Mouse (Mus musculus) cerebellum, postnatal 4 days (tissue): ENCODE measurements at regions not wholly inside any gene's neighbourhood (a gene's known extent, or its start where the extent isn't known, plus 50 kb on each side); places are given as distances from the start of the nearest gene placed in this dataset.

ENCODE experiments used
- DNase-seq, 2 experiments: peaks; one replicate each; pipeline ENCODE4 v3.0.0; 2022; ENCODE audit warnings: low spot score in 2 of 2, mixed read lengths in 1 of 2

GRCm38 (mm10) chr16:95194151-95194550 is 63.2 kb upstream of the Kcnj15 start:
- DNase-seq, result no peak

DNA sequence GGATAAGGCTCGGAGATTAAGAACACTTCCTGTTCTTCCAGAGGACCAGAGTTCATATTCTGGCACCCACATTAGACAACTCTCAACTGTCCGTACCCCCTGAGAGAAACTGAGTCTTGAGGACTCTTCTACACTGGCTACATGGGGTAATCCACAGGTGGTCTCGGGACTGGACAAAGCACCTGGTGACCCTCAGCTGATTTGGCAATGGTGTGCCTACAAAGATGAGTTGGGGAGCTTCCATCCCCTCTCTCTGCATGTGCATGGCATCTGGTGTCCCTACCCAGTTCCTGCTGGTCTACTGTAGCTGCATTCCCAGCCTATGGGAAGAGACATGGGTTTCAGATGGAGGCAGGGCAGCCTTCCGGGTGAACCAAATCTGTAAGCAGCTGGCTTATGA is 61.2 kb upstream of the Kcnj15 start:
- DNase-seq, result no peak

- peak; percentile 38 to 58 for DNase-seq
Measured at GRCm38 (mm10) chr16:95196622-95197021, 60.7 kb upstream of the Kcnj15 start.

GRCm38 (mm10) chr16:95198795-95199563 is 58.4 kb upstream of the Kcnj15 start:
- no peak for DNase-seq

GRCm38 (mm10) chr16:95202126-95202883 is 55.1 kb upstream of the Kcnj15 start:
- no peak for DNase-seq

GRCm38 (mm10) chr16:95203026-95203425 is 54.3 kb upstream of the Kcnj15 start:
- peak in 1 of 2 experiments; percentile 73 for DNase-seq

GRCm38 (mm10) chr16:95203790-95204189 is 53.6 kb upstream of the Kcnj15 start:
- DNase-seq, result no peak

- no peak for DNase-seq
Measured at GRCm38 (mm10) chr16:95204507-95204906, 52.9 kb upstream of the Kcnj15 start.

DNA sequence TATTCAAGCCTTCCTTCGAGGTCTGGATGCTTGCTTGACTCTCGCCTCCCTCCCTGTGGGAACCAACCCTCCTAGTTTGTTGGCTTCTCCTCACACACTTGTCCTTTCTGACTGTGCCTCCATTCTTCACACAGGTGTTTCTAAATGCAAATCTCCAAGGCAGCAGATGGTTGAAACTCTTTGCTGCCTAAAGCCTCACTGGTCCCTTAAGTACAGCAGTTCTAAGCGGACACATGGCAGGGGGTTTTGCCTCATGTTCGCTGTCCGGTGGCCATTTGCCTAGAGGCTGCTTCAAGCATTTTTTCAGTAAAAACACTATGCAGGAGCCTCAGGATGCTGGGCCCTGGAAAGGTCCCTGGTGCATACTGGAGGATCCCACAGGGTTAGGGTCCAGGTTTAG is 50.9 kb upstream of the Kcnj15 start:
- DNase-seq, result no peak

DNA sequence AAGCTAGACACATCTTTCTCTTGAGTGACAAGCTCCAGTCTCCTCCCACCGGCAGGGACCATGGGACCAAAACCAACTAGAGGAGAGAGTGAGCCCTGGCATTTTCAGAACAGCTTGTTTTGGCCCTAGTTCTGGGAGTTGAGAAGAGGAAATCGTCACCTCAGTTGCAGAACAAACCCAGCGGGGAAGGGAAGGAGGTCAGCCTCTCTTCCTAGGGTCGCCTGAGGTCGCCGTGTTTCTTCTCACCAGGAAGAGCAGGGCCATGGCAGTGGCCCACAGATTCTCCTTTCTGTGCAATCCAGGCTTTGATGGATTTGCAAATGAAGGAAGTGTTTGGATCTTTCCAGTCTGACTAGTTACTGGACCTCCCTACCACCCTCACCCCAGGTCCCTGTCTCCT is 49.8 kb upstream of the Kcnj15 start:
- DNase-seq, result no peak
